Mouse (Mus musculus): Measurements from ENCODE around the gene Slc24a3.
A peak's percentile ranks its signal among the peaks of the same experiment; 100 is the strongest.

Gene Slc24a3

GRCm38 (mm10) chr2:145619688-145620087 is 452.1 kb downstream of the Slc24a3 start:
- no peak for DNase-seq (ENCODE audit: low read depth, low spot score)

DNA sequence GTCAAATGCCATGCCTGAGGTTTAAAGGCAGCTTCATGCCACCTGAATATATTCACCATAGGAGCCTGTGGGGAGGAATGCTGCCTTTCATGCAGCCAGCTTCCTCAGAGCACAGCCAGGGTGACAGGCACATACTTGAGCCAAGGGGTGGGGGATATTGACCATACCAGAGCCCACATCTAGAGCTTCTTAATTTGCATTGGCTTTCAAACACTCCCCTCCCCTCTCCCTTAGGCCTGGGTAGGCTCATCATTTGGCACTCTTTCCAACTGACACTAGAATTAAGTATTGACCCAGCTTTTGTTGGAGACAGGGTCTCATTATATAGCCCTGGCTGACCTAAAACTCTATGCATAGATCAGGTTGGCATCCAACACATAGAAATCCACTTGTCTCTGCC is 453.2 kb downstream of the Slc24a3 start:
- DNase-seq (ENCODE audit: low read depth, low spot score), result no peak

- no peak for DNase-seq (ENCODE audit: low read depth, low spot score)
Measured at GRCm38 (mm10) chr2:145621119-145621518, 453.6 kb downstream of the Slc24a3 start.

DNA sequence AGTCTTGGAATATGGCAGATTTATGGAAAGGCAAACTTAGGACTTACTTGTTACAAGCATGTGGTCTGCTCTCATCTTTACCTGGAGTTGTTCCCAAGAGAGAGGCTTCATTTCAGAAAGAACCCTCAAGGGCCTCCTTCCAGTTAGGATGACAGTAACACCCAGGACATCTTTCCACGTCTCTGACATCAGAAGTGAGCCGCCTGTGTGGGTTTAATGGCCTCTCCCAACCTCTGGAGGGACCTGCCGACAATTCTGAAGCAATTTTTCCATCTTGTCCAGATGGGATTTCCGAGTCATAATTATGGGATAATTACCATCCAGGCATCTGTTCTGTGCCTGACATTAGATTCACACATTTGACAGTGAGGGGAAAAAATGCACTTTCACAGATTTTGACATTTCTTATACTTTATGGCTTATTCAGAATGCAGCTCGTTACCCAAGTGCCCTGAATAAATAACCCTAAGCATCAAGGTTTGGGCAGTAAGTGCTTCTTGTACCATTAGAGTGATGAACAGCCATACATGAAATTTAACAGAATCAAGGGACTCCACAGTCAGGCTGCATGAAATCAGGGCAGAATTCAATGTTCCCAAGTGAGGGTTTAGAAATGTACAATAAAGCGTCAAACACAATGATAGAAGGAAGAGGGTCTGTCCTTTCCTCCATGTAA is 463.7 kb downstream of the Slc24a3 start:
- DNase-seq (ENCODE audit: low read depth, low spot score), result no peak

DNA sequence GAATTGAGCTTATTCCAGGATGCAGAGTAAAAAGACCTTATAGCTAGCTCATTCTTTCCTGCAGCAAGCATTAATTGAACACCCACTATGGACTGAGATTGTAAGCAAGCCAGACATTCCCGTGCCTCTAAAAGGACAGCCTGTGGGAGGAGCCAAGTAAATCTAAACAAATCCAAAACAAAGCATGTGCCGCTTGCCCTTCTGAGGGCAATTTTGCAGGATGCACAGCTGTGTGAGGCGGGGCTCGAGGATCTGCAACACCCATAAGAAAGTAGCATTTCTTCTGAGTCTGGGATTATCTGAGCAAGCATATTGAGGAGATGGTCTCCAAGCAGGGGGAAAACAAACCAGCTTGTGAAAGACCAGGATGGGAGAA is 464.2 kb downstream of the Slc24a3 start:
- DNase-seq (ENCODE audit: low read depth, low spot score), result no peak

- DNase-seq (ENCODE audit: low read depth, low spot score), result no peak
Measured at GRCm38 (mm10) chr2:145633811-145634210, 466.3 kb downstream of the Slc24a3 start.

DNA sequence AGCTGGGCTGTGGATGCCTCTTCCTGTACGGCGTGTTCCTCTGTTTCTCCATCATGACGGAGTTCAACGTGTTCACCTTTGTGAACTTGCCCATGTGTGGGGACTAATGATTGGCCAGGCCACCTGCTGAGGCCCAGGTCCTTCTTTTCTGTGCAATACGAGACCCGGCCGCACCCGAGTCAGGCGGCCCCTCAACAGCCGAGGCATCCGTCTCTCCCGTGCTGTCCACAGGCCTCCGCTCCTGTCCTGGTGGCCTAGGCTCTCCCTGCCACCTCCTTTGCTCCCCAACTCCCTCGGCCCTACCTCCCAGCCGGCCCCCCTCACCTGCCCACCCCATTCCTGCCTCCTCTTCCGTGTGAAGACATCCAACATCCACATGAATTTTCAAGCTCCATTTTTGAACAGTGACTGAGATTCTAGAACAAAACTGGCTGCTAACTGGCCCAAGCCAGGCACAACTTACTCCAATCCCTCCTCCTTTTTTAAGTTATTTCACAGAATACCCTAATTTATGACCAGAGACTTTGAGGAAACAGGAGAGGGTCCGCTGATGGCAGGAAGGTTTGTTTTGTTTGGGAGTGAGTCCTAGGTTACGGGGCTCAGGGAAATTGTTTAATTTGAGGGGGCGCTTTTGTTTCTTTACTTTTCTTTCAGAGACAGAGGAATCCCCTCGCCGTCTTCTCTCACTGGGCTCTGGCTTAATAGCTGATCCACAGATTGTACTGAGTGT is 472.9 kb downstream of the Slc24a3 start:
- no peak for DNase-seq (ENCODE audit: low read depth, low spot score)

DNA sequence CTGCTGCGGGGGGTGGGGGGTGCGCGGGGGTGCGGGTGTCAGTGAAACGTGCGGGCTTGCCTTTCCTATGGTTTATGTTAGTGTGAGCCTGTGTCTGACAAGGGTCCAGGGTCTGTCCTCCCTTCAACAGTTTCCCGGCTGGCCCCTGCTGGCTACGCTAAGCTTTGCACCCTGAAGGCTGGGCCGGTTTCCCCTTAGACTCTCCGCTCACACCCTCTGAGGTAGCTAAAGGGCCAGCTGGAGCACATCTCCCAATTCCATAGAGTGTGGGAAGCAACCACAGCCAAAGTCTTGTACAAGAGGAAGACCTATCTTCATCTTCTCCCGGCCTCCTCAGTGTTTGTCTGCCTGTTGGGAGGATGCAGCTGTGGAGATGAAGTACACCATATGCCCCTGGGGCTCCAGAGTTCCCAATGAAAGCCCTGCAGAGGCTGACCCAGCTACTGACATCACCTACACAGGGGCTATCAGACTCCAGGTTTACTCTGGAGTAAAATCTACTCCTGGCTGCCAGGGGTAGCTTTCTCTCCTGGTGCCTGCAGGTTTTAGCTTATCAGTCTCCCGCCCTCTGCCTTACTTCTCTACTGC is 487.9 kb downstream of the Slc24a3 start:
- no peak for DNase-seq (ENCODE audit: low read depth, low spot score)

GRCm38 (mm10) chr2:145656121-145656520 is 488.6 kb downstream of the Slc24a3 start:
- no peak for DNase-seq (ENCODE audit: low read depth, low spot score)

- no peak for DNase-seq (ENCODE audit: low read depth, low spot score)
Measured at GRCm38 (mm10) chr2:145656716-145657115, 489.2 kb downstream of the Slc24a3 start.

GRCm38 (mm10) chr2:145661242-145661641 is 493.7 kb downstream of the Slc24a3 start:
- no peak for DNase-seq (ENCODE audit: low read depth, low spot score)

GRCm38 (mm10) chr2:145663899-145664298 is 496.3 kb downstream of the Slc24a3 start:
- no peak for DNase-seq (ENCODE audit: low read depth, low spot score)

DNA sequence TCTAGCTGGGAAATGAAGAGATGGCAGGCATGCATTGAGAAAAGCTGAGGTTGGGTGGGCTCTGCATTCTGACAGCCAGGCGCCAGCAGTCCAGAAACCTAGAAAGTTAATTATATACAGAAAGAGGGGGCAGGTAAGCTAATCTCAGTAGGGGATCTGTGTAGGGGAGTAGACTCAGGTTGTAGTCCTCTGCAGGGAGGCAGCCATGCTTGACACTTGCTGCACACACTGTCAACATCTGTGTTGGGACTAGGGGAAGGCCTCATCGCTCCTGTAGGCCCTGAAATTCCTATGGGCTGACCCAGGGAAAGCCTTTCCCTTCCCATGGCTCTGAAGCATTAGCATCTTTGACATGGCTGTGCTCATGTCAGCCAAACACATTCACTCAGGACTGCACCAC is 496.8 kb downstream of the Slc24a3 start:
- no peak for DNase-seq (ENCODE audit: low read depth, low spot score)

DNA sequence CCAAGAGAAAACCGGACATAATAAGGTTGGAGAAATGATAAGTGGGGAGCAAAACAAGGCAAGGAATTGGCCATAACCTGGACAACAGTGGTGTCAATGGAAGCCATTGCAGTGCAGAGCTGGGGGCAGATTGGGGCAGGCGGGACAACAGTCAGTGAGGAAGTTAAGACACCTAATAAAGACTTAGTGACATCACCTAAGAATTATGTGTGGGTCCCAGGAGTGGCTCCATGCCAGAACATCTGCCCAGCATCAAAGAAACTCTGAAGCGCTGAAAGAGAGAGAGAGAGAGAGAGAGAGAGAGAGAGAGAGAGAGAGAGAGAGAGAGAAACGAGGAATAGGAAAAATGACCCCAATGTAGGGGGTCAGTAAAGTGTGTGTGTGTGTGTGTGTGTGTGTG is 500.6 kb downstream of the Slc24a3 start:
- no peak for DNase-seq (ENCODE audit: low read depth, low spot score)

GRCm38 (mm10) chr2:145670131-145670530 is 502.6 kb downstream of the Slc24a3 start:
- DNase-seq (ENCODE audit: low read depth, low spot score), result no peak

DNA sequence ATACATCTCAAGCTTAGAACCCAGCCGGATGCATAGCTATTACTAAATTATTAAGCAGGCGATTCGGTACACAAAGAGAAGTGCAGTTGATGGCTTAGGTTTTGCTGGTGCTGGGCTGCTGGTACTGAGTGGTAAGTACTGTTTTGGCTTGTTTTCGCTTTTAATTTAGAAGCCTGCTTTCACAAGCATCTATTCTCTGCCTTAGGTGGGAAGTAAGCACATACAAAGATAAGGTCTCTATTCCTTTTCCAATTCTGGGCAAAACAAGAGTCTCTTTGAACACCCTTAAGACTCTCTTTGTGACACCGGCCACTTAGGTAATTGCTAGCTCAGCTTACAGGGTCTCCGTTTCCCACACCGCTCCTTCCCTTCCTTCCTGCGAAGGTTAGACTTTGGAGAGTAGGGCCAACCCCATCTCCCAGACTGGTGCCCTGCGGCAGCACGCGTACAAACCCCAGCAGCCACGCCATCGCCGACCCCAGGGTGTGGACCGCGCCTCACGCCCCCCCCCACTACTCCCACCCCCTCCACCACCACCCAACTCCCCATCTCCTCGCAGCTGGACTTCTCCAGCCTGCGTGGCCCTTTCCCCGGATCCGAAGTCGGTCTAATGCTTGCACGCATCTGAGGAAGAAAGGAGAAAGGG is 507.1 kb downstream of the Slc24a3 start:
- DNase-seq (ENCODE audit: low read depth, low spot score), result no peak

- DNase-seq (ENCODE audit: low read depth, low spot score), result peak; percentile 82
Measured at GRCm38 (mm10) chr2:145675142-145675755, 507.7 kb downstream of the Slc24a3 start, which contains the start of gene Rin2. TSS of gene Rin2 (plus strand) at chr2:145675215.

DNA sequence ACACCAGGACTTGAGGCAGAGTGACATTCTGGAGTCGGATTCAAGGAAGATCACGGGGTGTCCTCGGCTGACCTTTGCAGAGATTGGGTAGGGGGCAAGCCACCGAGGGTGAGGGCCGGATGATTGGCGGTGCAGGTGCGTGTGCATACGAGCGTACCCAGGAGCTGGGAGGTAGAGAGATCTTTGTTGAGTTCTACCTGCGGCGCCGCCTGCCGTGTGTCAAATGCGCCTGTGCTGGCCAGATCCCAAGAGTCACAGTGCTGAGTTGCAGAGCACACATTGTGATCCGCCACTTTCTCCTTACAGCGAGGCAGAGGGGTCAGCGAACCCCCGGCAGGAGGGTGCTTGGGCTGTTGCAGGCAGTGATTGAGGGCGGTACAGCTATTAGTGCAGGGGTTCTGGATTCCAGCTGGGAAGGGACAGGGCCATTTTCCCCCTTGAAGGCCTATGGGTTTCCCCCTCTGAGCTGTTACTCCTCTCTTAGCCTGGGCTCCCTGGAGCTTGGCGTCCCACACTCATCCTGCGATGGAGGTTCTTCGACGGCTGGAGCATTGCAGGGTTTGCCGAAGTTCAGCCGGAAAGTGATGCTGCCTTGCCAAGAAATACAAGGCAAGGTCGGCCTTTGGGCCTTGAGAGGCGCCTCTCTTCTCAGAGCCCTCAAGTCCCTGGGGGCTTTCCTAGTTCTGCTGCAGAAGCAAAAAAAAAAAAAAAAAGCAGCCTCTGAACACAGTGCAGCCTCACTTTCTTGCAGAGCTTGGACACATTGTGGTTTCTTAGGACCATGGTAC is 508.4 kb downstream of the Slc24a3 start:
- DNase-seq (ENCODE audit: low read depth, low spot score), result no peak

- no peak for DNase-seq (ENCODE audit: low read depth, low spot score)
Measured at GRCm38 (mm10) chr2:145676544-145676925, 509.0 kb downstream of the Slc24a3 start.

DNA sequence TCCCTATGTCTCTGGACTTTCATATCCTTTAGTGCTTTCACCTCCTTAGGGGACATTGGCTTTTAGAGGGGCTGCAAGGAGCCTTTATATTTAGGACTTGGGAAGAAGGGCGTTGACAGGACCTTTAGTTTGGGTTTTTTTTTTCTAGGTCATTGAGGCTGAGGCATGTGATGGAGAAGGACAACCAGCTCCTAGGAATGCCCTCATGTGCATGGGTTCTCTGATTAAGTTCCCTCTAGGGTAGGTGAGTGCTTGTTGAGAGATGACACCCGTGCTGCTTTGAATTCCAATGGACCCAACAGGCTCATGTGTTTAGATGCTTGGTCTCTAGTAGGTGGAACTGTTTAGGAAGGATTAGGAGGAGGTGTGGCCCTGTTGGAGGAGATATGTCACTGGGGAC is 509.4 kb downstream of the Slc24a3 start:
- DNase-seq (ENCODE audit: low read depth, low spot score), result no peak

DNA sequence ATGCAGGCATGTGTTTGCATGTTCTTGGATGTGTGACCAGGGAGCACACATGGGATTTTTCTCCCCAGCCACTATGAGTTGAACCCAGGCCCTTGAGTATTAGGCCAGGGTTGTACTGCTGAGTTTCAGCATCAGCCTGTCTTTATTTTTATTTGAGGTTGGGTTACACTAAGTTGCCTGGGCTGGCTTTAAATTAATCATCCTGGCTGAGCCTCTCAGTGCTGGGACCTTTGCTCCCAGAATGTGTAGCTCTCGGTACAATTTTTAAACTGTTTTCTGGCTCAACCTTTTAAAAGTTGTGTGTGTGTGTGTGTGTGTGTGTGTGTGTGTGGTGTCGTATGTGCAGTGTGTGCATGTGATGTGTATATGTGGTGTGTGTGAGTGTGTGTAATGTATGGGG is 512.6 kb downstream of the Slc24a3 start:
- DNase-seq (ENCODE audit: low read depth, low spot score), result no peak
